Mouse (Mus musculus) liver, adult 2 months (tissue): ENCODE measurements around the gene Abcc10. TPM values are rescaled to one million over a fixed set of nuclear protein-coding genes. Genes with fewer than 3 reads are reported as not detected.

Source experiments
- DNase-seq: peaks from one replicate; pipeline ENCODE4 v3.0.0-alpha.2; 2011; ENCODE audit warnings: low read depth, low spot score; ENCODE audit errors: extremely low read depth
- H3K27ac ChIP-seq: fragments of 200-500 bp; replicated peaks from 2 replicates; pipeline ENCODE4 v1.5.1; 2012; ENCODE audit warnings: low read depth, mild to moderate bottlenecking, control low read depth, inconsistent platforms, low read length; ENCODE audit not compliant: insufficient read depth
- H3K27me3 ChIP-seq: fragments of 200-500 bp; 2 replicates; pipeline ENCODE4 v1.6.1; 2012; ENCODE audit warnings: mild to moderate bottlenecking, moderate library complexity, low read length, inconsistent platforms; ENCODE audit not compliant: control insufficient read depth, insufficient read depth
- H3K36me3 ChIP-seq: fragments of 200-500 bp; 2 replicates; pipeline ENCODE4 v1.6.1; 2012; ENCODE audit warnings: low read length, inconsistent platforms; ENCODE audit not compliant: control insufficient read depth, insufficient read depth
- H3K4me1 ChIP-seq: fragments of 200-500 bp; 2 replicates; pipeline ENCODE4 v1.6.1; 2011; ENCODE audit warnings: low read length; ENCODE audit not compliant: control insufficient read depth, insufficient read depth
- H3K4me3 ChIP-seq: fragments of 200-500 bp; 2 replicates; pipeline ENCODE4 v1.5.1; 2011; ENCODE audit warnings: low read depth, mild to moderate bottlenecking, control low read depth, low read length, moderate library complexity; ENCODE audit not compliant: insufficient read depth
- H3K79me2 ChIP-seq: fragments of 200-500 bp; 2 replicates; pipeline ENCODE4 v1.6.1; 2012; ENCODE audit warnings: inconsistent platforms, mild to moderate bottlenecking, low read length, moderate library complexity; ENCODE audit not compliant: control insufficient read depth, insufficient read depth
- H3K9ac ChIP-seq: fragments of 200-500 bp; 2 replicates; pipeline ENCODE4 v1.6.1; 2012; ENCODE audit warnings: low read depth, mild to moderate bottlenecking, control low read depth, inconsistent platforms, low read length
- CTCF ChIP-seq: fragments of 200-500 bp; IDR thresholded peaks from 2 replicates; pipeline ENCODE4 v1.5.1; 2011; ENCODE audit warnings: low read depth, low read length, control low read depth
- POLR2A ChIP-seq: fragments of 200-500 bp; IDR thresholded peaks from 2 replicates; pipeline ENCODE4 v1.6.1; 2011; ENCODE audit warnings: low read length, control low read depth; ENCODE audit not compliant: insufficient read depth; ENCODE audit errors: extremely low read depth
- WGBS: fragments of 180-500 bp; shearing (Covaris S2); methylation state at CpG from one replicate; pipeline ENCODE4 v1.1.7; 2018; 5-methylcytosine and 5-hydroxymethylcytosine counted together
- polyA plus RNA-seq: library from polyadenylated mRNA; depleted of rRNA; stranded (reverse); fragments of >200 nt; gene quantifications from 2 replicates; pipeline ENCODE4 v1.2.3, GENCODE M21; 2012
- total RNA-seq: library from RNA; depleted of rRNA; stranded (reverse); fragments of >200 nt; gene quantifications from 2 replicates; pipeline ENCODE4 v1.2.3, GENCODE M21; 2014

Gene Abcc10
- total and polyA plus RNA-seq, 2 experiments = 2.1 to 17.3 TPM

GRCm38 (mm10) chr17:46283911-46284310 lies 44.2 kb downstream of the Abcc10 start:
- H3K4me1 ChIP-seq = peaks cover 4% of the 10 kb centered on the region
- TF ChIP-seq CTCF (no peak), POLR2A (no peak)
- no peak overlapping the region for H3K4me3 ChIP-seq
- WGBS = 83% methylated on average over 8 of the region's 8 CpGs
- H3K9ac ChIP-seq = no peak overlapping the region
- no peak for DNase-seq
- H3K36me3 ChIP-seq = peaks cover 5% of the 10 kb centered on the region; the same call in 1 of the 2 replicates
- H3K27me3 ChIP-seq = no peaks in the 10 kb centered on the region
- H3K27ac ChIP-seq = no peak overlapping the region
- H3K79me2 ChIP-seq = peaks cover 18% of the 10 kb centered on the region

GRCm38 (mm10) chr17:46283140-46283539 lies 45.0 kb downstream of the Abcc10 start:
- WGBS = 23% methylated on average over 9 of the region's 9 CpGs

GRCm38 (mm10) chr17:46282483-46283123 lies 45.5 kb downstream of the Abcc10 start, which contains the start of gene Tjap1:
TSS of gene Tjap1 (minus strand) at chr17:46283026.
- Histone ChIP-seq H3K9ac (peak within 1 kb of the TSS; percentile 87), H3K4me1 (peaks cover 4% of the 10 kb centered on the region), H3K27me3 (no peaks in the 10 kb centered on the region), H3K79me2 (peaks cover 18% of the 10 kb centered on the region), H3K36me3 (peaks cover 5% of the 10 kb centered on the region; the same call in 1 of the 2 replicates), H3K27ac (peak within 1 kb of the TSS; percentile 47; the same call in 1 of the 2 replicates), H3K4me3 (peak within 1 kb of the TSS; percentile 76)
- under 1% methylated on average over 37 of the region's 37 CpGs for WGBS
- peak; percentile 42 for DNase-seq
- TF ChIP-seq CTCF (no peak), POLR2A (0 out of 2 replicates have a peak, but pooled peaks have one; percentile 34)

More at GRCm38 (mm10) chr17:46283140-46283539, 45.0 kb downstream of the Abcc10 start:
- Histone ChIP-seq H3K27me3 (no peaks in the 10 kb centered on the region), H3K9ac (no peak overlapping the region), H3K27ac (no peak overlapping the region), H3K36me3 (peaks cover 5% of the 10 kb centered on the region; the same call in 1 of the 2 replicates), H3K4me3 (no peak overlapping the region; the same call in 1 of the 2 replicates), H3K4me1 (peaks cover 4% of the 10 kb centered on the region), H3K79me2 (peaks cover 18% of the 10 kb centered on the region)
- TF ChIP-seq POLR2A = no peak
- DNase-seq = no peak

- 88% methylated on average over 12 of the region's 12 CpGs for WGBS
- H3K27me3 ChIP-seq = no peaks in the 10 kb centered on the region
- peaks cover 26% of the 10 kb centered on the region for H3K79me2 ChIP-seq
- peaks cover 4% of the 10 kb centered on the region for H3K4me1 ChIP-seq
- H3K27ac ChIP-seq = no peak overlapping the region
- no peak overlapping the region for H3K4me3 ChIP-seq
- DNase-seq = no peak
- TF ChIP-seq CTCF = no peak
- no peak for TF ChIP-seq POLR2A
- H3K36me3 ChIP-seq = peaks cover 5% of the 10 kb centered on the region; the same call in 1 of the 2 replicates
- H3K9ac ChIP-seq = no peak overlapping the region
Observed at GRCm38 (mm10) chr17:46278011-46278765, 50.0 kb downstream of the Abcc10 start.

GRCm38 (mm10) chr17:46277586-46277985 lies 50.6 kb downstream of the Abcc10 start:
- H3K9ac ChIP-seq = no peak overlapping the region
- H3K79me2 ChIP-seq = peaks cover 24% of the 10 kb centered on the region
- no peaks in the 10 kb centered on the region for H3K27me3 ChIP-seq
- peaks cover 5% of the 10 kb centered on the region; the same call in 1 of the 2 replicates for H3K36me3 ChIP-seq
- TF ChIP-seq CTCF = no peak
- no peak for TF ChIP-seq POLR2A
- DNase-seq = no peak
- no peak overlapping the region for H3K4me3 ChIP-seq
- WGBS = 82% methylated on average over 4 of the region's 4 CpGs
- H3K4me1 ChIP-seq = peaks cover 4% of the 10 kb centered on the region
- no peak overlapping the region for H3K27ac ChIP-seq

GRCm38 (mm10) chr17:46275506-46275905 lies 52.6 kb downstream of the Abcc10 start:
- Histone ChIP-seq H3K27me3 (no peaks in the 10 kb centered on the region), H3K4me1 (no peaks in the 10 kb centered on the region), H3K4me3 (no peak overlapping the region), H3K79me2 (peaks cover 11% of the 10 kb centered on the region; the same call in 1 of the 2 replicates), H3K9ac (no peak overlapping the region), H3K36me3 (peaks cover 9% of the 10 kb centered on the region), H3K27ac (no peak overlapping the region)
- WGBS = 94% methylated on average over 10 of the region's 10 CpGs
- no peak for DNase-seq
- TF ChIP-seq CTCF = no peak
- TF ChIP-seq POLR2A = no peak
